Mouse (Mus musculus) cerebellum, adult 2 months (tissue): ENCODE data around the gene Tmem184b.

Experiments
- CTCF ChIP-seq: fragments of 200-500 bp; IDR thresholded peaks from 2 replicates; pipeline ENCODE4 v1.5.1; 2011; ENCODE audit warnings: low read depth, mild to moderate bottlenecking, control low read depth, low read length, moderate library complexity, borderline replicate concordance; ENCODE audit not compliant: insufficient read depth
- POLR2A ChIP-seq: fragments of 200-500 bp; IDR thresholded peaks from 2 replicates; pipeline ENCODE4 v1.6.1; 2011; ENCODE audit warnings: low read length, control low read depth, borderline replicate concordance; ENCODE audit not compliant: insufficient read depth

GRCm38 (mm10) chr15:79338978-79339377, 64.4 kb downstream of the Tmem184b start:
- TF ChIP-seq CTCF: no peak
- no peak for TF ChIP-seq POLR2A
